Mouse (Mus musculus) mouse trophoblast stem cell (cell line): ENCODE measurements at regions not wholly inside any gene's neighbourhood (a gene's known extent, or its start where the extent isn't known, plus 50 kb on each side); places are given as distances from the start of the nearest gene placed in this dataset.

Experiments used
- in situ Hi-C, 2 experiments: fragments of 300-500 bp; cut with MseI, MboI; formaldehyde crosslinking; loops; 2 replicates in 1 of 2; 3 replicates in 1 of 2; pipeline ENCODE4 v1.15.1; 2025

- in situ Hi-C loops = no loop called here
Observed at GRCm38 (mm10) chr10:51056950-51057349, 162.4 kb downstream of the Sim1 start.

GRCm38 (mm10) chr10:51058333-51058732 lies 163.8 kb downstream of the Sim1 start:
- in situ Hi-C loops = no loop called here

GRCm38 (mm10) chr10:51101590-51101989 lies 207.0 kb downstream of the Sim1 start:
- in situ Hi-C loops = no loop called here

DNA sequence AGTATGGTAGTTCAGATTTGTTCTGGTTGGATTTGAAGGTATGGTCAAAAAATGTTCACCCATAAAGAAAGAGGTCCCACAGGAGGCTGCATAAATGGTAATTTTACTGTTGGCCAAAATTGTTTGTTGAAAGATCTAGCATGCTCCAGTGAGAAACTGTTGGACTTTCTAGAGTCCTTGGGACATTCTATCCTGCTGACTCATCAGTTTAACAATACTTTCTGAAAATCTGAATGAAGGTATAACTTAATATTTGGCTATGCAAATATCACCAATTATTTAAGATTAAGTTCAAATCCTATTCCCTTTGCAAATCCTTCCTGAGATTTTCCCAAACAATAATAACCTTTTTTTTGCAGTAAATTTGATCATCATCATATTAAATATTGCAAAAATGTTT lies 257.3 kb downstream of the Sim1 start:
- in situ Hi-C loops = no loop called here

DNA sequence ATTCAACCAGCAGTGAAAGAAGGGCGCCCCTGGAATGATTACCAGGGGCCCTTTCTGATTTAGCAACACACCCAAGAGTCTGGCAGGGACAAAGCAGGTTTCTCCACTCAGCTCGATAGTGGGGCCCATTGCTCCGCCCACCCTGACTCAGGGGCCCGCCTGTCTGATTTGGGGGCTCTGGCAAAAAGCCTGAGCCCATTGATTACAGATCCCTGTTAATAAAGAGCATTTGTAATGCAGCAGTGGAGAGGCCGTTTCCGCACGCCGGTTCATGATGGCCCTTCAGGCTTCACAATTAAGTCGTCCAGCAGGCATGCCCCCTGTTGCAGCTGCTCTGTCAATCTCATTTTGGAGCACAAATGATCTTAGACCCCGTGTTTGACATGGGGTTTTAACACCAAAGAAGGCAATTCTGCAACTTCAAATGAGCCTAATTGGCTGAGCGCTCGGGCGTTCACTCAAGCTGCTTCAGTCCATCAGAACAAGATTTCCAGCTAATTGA lies 259.0 kb downstream of the Sim1 start:
- in situ Hi-C loops = no loop called here

GRCm38 (mm10) chr10:51154016-51154415 lies 259.5 kb downstream of the Sim1 start:
- in situ Hi-C loops = no loop called here

GRCm38 (mm10) chr10:51154743-51155142 lies 260.2 kb downstream of the Sim1 start:
- in situ Hi-C loops = no loop called here

DNA sequence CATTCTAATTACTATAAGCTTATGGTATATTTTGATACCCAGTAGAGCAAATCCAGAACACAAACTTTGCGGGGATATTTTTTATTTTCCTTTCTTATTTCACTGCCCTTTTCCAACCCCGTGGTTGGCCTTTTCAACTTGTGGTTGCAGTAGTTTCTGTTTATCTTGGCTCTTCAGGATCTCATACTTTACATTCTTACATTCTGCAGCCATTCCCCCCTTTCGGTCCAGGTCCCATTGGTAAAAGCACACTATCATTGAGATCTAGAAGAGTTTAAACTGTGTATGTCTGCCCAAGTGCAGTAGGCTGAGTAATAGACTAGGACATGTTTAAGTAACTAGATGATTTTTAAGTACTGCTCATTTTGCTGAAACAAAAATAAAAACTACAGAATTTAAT lies 279.1 kb downstream of the Sim1 start:
- in situ Hi-C loops = no loop called here

- in situ Hi-C loops = no loop called here
Observed at GRCm38 (mm10) chr10:51175993-51176577, 281.5 kb downstream of the Sim1 start.

- in situ Hi-C loops = no loop called here
Observed at GRCm38 (mm10) chr10:51176692-51177091, 282.1 kb downstream of the Sim1 start.

DNA sequence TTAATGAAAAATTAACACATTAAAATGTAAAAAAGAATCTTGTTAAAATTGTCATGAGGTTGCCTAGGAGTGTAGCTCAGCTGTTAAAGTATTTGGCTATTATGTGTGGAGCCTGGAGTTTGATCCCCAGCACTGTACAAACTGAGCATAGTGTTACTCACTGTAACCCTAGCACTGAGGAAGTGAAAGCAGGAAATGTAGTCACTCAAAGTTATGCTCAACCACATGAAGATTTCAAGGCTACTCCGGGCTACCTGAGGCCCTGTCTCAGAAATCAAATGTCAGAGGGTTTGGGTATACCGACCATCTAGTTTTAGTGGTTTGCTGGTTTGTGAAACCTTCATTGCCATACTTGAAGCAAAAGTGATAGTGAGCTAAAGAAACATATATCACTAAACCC lies 287.2 kb downstream of the Sim1 start:
- in situ Hi-C loops = no loop called here

GRCm38 (mm10) chr10:51191407-51192059 lies 288.9 kb upstream of the Gm49339 start:
- in situ Hi-C loops = no loop called here

DNA sequence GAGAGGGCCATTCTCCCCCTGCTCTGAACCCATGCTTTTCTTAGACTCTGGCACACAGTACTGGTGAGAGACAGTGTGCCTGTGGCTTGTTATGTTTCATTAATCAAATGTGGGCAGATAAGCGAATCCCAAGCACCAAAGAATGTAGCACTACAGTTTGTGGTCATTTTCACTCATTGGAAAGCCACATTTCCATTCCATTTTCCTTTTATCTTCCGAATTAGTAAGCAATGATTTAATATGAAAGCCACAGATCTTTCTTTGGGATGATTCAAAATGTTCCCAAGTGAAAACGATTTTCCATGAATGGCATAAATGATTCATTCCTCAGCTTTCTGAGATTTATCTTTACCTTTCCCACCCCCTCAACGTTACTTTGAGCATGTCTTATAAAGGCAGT lies 260.9 kb upstream of the Gm49339 start:
- in situ Hi-C loops = no loop called here

- in situ Hi-C loops = no loop called here
Observed at GRCm38 (mm10) chr10:51233592-51233991, 246.8 kb upstream of the Gm49339 start.

- in situ Hi-C loops = no loop called here
Observed at GRCm38 (mm10) chr10:51235586-51236575, 244.5 kb upstream of the Gm49339 start.

DNA sequence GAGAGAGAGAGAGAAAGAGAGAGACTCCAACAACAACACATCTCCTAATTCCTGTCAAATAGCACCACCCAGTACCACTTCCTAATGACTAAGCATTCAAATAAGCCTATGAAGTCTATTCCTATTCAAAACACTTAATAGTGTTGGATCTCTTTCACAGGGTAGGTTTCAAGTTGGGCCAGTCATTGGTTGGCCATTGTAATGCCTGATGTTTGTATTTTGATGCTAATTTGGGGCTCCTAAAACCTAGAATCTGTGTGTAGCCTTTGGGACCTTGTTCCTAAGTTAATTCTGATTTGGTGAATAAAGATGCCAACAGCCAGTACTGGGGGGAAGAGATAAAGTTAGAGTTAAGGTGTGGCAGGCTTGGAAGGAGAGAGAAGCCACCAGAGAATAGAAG lies 242.3 kb upstream of the Gm49339 start:
- in situ Hi-C loops = no loop called here

GRCm38 (mm10) chr10:51253439-51253838 lies 227.0 kb upstream of the Gm49339 start:
- in situ Hi-C loops = loop anchor here in 1 of 2 experiments (25.0 kb wide), 1 partner anchor 341 kb away; no protein-coding TSS in a partner anchor

GRCm38 (mm10) chr10:51257587-51258049 lies 222.8 kb upstream of the Gm49339 start:
- in situ Hi-C loops = loop anchor here in 1 of 2 experiments (25.0 kb wide), 1 partner anchor 345 kb away; no protein-coding TSS in a partner anchor

DNA sequence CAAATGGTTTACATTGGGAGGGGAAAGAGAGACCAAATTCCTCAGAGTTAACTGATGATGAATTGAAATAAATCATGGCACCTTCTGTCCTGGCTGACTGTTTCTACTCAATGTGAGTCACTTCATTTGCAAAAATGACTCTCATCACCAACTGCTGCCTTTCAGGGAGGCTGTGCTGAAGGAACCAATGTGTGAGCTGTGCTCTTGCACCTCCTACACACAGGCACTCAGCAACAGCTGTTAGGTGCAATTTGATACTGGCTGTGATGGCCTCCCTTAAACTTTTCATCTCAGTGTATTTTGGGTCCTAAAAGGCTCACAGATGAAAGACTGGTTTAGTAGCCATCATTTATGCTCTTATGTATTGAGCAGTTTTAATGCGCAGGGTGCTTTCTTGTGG lies 209.0 kb upstream of the Gm49339 start:
- in situ Hi-C loops = loop anchor here in 1 of 2 experiments (25.0 kb wide), 1 partner anchor 359 kb away; no protein-coding TSS in a partner anchor

DNA sequence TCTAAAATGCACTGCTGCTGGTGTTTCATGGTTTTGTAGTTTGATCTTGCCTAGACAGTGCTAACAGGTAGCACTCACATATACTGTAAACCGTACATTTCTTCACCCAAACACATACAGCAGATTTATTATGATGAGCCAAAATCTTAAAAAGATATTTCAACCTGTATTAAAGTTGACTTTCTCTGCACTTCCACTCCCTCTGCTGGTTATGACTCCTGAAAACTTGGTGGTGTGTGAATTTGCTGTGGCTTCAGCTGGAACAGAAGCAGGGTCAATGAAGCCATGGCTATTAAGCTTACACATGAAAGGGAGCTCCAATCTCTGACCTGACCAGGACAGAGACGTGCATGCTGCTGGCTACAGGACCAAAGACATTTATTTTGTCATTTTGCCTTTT lies 202.2 kb upstream of the Gm49339 start:
- in situ Hi-C loops = no loop called here

- in situ Hi-C loops = no loop called here
Observed at GRCm38 (mm10) chr10:51282451-51282850, 198.0 kb upstream of the Gm49339 start.

GRCm38 (mm10) chr10:51284538-51284937 lies 195.9 kb upstream of the Gm49339 start:
- in situ Hi-C loops = no loop called here
